Mouse (Mus musculus): Measurements from ENCODE around the gene Cry2. TPM values are rescaled to one million over a fixed set of nuclear protein-coding genes. Genes with fewer than 3 reads are reported as not detected.

Gene Cry2
- polyA plus RNA-seq, 1 experiment from 2014 or later: 53.4 TPM

GRCm38 (mm10) chr2:92381901-92382588 is 51.8 kb downstream of the Cry2 start, which contains the start of gene 1700029I15Rik:
Gene 1700029I15Rik, plus strand, starts transcription at chr2:92382538.
- WGBS: 83% methylated on average over 5 of the region's 5 CpGs
- Histone ChIP-seq H3K4me2 (ENCODE audit: low read length) (no peak within 1 kb of the TSS), H3K9ac (ENCODE audit: low read depth, low read length) (no peak within 1 kb of the TSS), H3K4me1 (ENCODE audit: control insufficient read depth, insufficient read depth, low read length) (no peaks in the 10 kb centered on the region), H3K4me3 (ENCODE audit: low read depth, low read length) (no peak within 1 kb of the TSS), H3K9me3 (replicated peaks; ENCODE audit: control insufficient read depth, low read length, poor library complexity, severe bottlenecking) (no peaks in the 10 kb centered on the region), H3K36me3 (ENCODE audit: control insufficient read depth, insufficient read depth, low read length) (peaks cover 69% of the 10 kb centered on the region), H3K27ac (ENCODE audit: low read length) (no peak within 1 kb of the TSS), H3K27me3 (ENCODE audit: control insufficient read depth, insufficient read depth, low read depth, low read length) (no peaks in the 10 kb centered on the region)
- no peak for ATAC-seq

GRCm38 (mm10) chr2:92381161-92381560 is 52.7 kb downstream of the Cry2 start:
- no peak overlapping the region for H3K4me3 ChIP-seq (ENCODE audit: low read depth, low read length)
- H3K9me3 ChIP-seq (replicated peaks; ENCODE audit: control insufficient read depth, low read length, poor library complexity, severe bottlenecking): no peaks in the 10 kb centered on the region
- H3K27me3 ChIP-seq (ENCODE audit: control insufficient read depth, insufficient read depth, low read depth, low read length): no peaks in the 10 kb centered on the region
- peaks cover 60% of the 10 kb centered on the region for H3K36me3 ChIP-seq (ENCODE audit: control insufficient read depth, insufficient read depth, low read length)
- no peak overlapping the region for H3K27ac ChIP-seq (ENCODE audit: low read length)
- 86% methylated on average over 5 of the region's 5 CpGs for WGBS
- ATAC-seq: no peak
- H3K9ac ChIP-seq (ENCODE audit: low read depth, low read length): no peak overlapping the region
- peaks cover 3% of the 10 kb centered on the region for H3K4me1 ChIP-seq (ENCODE audit: control insufficient read depth, insufficient read depth, low read length)
- H3K4me2 ChIP-seq (ENCODE audit: low read length): no peak overlapping the region

GRCm38 (mm10) chr2:92380495-92381050 is 53.3 kb downstream of the Cry2 start:
- Histone ChIP-seq H3K27me3 (ENCODE audit: control insufficient read depth, insufficient read depth, low read depth, low read length) (no peaks in the 10 kb centered on the region), H3K36me3 (ENCODE audit: control insufficient read depth, insufficient read depth, low read length) (peaks cover 55% of the 10 kb centered on the region), H3K27ac (ENCODE audit: low read length) (no peak overlapping the region), H3K9me3 (replicated peaks; ENCODE audit: control insufficient read depth, low read length, poor library complexity, severe bottlenecking) (no peaks in the 10 kb centered on the region), H3K4me3 (ENCODE audit: low read depth, low read length) (no peak overlapping the region), H3K4me1 (ENCODE audit: control insufficient read depth, insufficient read depth, low read length) (peaks cover 8% of the 10 kb centered on the region), H3K9ac (ENCODE audit: low read depth, low read length) (no peak overlapping the region), H3K4me2 (ENCODE audit: low read length) (no peak overlapping the region)
- 74% methylated on average over 6 of the region's 6 CpGs for WGBS
- ATAC-seq: no peak

DNA sequence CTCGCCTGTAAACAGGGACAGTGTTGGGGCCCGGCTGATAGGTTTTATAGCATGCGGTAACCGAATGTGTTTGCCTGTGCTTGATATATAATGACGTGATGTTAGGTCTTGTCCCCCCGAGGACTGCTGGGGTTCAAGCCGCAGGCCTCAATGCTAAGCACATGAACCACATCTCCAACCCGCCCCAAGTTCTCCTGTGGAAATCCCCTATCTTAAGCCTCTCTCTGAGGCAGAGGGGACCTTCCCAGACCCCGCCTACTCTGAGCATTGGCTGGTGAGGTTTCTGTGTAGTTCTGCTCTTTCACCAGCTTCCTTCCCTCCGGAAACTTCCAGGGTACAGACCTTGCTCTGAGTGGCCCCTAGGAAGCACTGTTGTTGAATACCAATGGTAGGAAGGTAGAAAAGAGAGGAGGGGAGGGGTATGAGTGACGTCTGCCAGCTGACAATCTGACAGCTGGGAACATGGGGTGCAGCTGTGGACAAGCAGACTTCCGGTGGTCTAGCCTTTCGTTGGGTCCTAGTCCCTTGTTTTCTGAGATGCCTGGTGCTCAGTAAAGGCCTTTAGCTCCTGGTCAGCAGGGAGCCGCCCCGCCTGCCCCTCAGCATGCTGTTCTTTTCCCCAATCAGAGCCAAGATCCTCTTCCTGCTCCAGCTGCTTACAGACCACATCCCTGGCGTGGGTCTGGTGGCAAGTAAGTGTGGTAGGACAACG is 53.9 kb downstream of the Cry2 start:
- Histone ChIP-seq H3K36me3 (ENCODE audit: control insufficient read depth, insufficient read depth, low read length) (peaks cover 52% of the 10 kb centered on the region), H3K4me1 (ENCODE audit: control insufficient read depth, insufficient read depth, low read length) (peaks cover 8% of the 10 kb centered on the region), H3K27me3 (ENCODE audit: control insufficient read depth, insufficient read depth, low read depth, low read length) (no peaks in the 10 kb centered on the region), H3K27ac (ENCODE audit: low read length) (no peak overlapping the region), H3K4me2 (ENCODE audit: low read length) (no peak overlapping the region), H3K4me3 (ENCODE audit: low read depth, low read length) (no peak overlapping the region), H3K9ac (ENCODE audit: low read depth, low read length) (no peak overlapping the region), H3K9me3 (replicated peaks; ENCODE audit: control insufficient read depth, low read length, poor library complexity, severe bottlenecking) (no peaks in the 10 kb centered on the region)
- no peak for ATAC-seq
- WGBS: 78% methylated on average over 17 of the region's 17 CpGs

- Histone ChIP-seq H3K9me3 (replicated peaks; ENCODE audit: control insufficient read depth, low read length, poor library complexity, severe bottlenecking) (no peaks in the 10 kb centered on the region), H3K4me1 (ENCODE audit: control insufficient read depth, insufficient read depth, low read length) (peaks cover 21% of the 10 kb centered on the region), H3K36me3 (ENCODE audit: control insufficient read depth, insufficient read depth, low read length) (peaks cover 33% of the 10 kb centered on the region), H3K27me3 (ENCODE audit: control insufficient read depth, insufficient read depth, low read depth, low read length) (no peaks in the 10 kb centered on the region), H3K4me3 (ENCODE audit: low read depth, low read length) (no peak overlapping the region), H3K4me2 (ENCODE audit: low read length) (no peak overlapping the region), H3K27ac (ENCODE audit: low read length) (no peak overlapping the region), H3K9ac (ENCODE audit: low read depth, low read length) (no peak overlapping the region)
- no peak for ATAC-seq
- WGBS: 93% methylated on average over 7 of the region's 7 CpGs
Observed at GRCm38 (mm10) chr2:92377320-92377719, 56.5 kb downstream of the Cry2 start.

- peaks cover 31% of the 10 kb centered on the region for H3K4me1 ChIP-seq (ENCODE audit: control insufficient read depth, insufficient read depth, low read length)
- H3K9ac ChIP-seq (ENCODE audit: low read depth, low read length): peak overlapping the region; percentile 76
- peaks cover 24% of the 10 kb centered on the region; the same call in 1 of the 2 replicates for H3K36me3 ChIP-seq (ENCODE audit: control insufficient read depth, insufficient read depth, low read length)
- no peak overlapping the region for H3K27ac ChIP-seq (ENCODE audit: low read length)
- peak overlapping the region; percentile 87 for H3K4me2 ChIP-seq (ENCODE audit: low read length)
- 92% methylated on average over 6 of the region's 6 CpGs for WGBS
- no peaks in the 10 kb centered on the region for H3K27me3 ChIP-seq (ENCODE audit: control insufficient read depth, insufficient read depth, low read depth, low read length)
- no peaks in the 10 kb centered on the region for H3K9me3 ChIP-seq (replicated peaks; ENCODE audit: control insufficient read depth, low read length, poor library complexity, severe bottlenecking)
- H3K4me3 ChIP-seq (ENCODE audit: low read depth, low read length): no peak overlapping the region
- ATAC-seq: no peak
Observed at GRCm38 (mm10) chr2:92376300-92376699, 57.5 kb downstream of the Cry2 start.

DNA sequence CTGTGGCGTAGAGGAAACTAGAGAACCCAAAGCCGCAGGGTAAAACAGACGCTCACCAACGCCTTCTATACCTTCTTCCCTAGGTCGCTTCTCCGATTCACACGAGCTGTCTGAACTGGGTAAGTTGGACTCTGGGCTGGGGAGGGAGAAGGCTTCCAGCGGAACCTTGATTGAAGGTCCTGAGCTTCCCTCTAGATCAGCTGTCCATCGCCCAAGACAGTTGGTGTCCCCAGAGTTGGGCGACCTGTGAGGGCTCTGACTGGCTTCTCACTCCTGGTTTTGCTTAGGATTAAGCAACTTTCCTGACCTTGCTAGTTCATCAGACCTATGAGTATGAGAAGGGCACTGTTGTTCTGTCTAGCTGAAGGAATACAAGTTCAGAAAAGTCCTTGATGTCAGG is 58.1 kb downstream of the Cry2 start:
- ATAC-seq: no peak
- Histone ChIP-seq H3K36me3 (ENCODE audit: control insufficient read depth, insufficient read depth, low read length) (peaks cover 21% of the 10 kb centered on the region; the same call in 1 of the 2 replicates), H3K4me3 (ENCODE audit: low read depth, low read length) (peak overlapping the region; percentile 65), H3K4me2 (ENCODE audit: low read length) (peak overlapping the region; percentile 87), H3K9ac (ENCODE audit: low read depth, low read length) (peak overlapping the region; percentile 76), H3K9me3 (replicated peaks; ENCODE audit: control insufficient read depth, low read length, poor library complexity, severe bottlenecking) (no peaks in the 10 kb centered on the region), H3K27me3 (ENCODE audit: control insufficient read depth, insufficient read depth, low read depth, low read length) (no peaks in the 10 kb centered on the region), H3K27ac (ENCODE audit: low read length) (peak overlapping the region; percentile 84; the same call in 1 of the 2 replicates), H3K4me1 (ENCODE audit: control insufficient read depth, insufficient read depth, low read length) (peaks cover 33% of the 10 kb centered on the region)
- 16% methylated on average over 10 of the region's 10 CpGs for WGBS

DNA sequence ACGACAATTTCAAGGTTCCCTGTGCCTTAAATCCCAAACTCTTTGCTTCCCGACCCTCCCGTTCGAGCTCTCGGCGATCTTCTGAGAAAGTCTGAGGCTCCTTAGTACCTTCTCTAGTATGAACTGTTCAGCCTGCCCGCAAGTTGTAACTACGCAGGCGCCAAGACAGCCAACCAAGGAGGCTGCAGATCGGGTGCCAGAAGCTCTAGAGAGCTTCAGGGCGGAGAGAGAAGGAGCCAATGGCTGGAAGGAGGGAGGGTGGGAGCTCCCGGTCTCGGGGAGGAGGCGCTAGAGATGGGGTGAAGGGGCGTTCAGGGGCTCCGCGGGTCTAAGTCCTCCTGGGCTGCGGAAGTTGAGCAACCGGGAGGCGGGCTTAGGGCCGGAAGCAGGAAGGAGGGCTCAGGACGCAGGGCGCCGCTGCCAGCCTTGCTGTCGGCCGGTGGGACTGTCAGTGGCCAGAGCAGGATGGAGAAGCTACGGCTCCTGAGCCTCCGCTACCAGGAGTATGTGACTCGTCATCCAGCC is 58.7 kb downstream of the Cry2 start:
- Histone ChIP-seq H3K4me3 (ENCODE audit: low read depth, low read length) (peak overlapping the region; percentile 65), H3K9ac (ENCODE audit: low read depth, low read length) (peak overlapping the region; percentile 76), H3K27me3 (ENCODE audit: control insufficient read depth, insufficient read depth, low read depth, low read length) (peaks cover 2% of the 10 kb centered on the region; the same call in 1 of the 2 replicates), H3K4me2 (ENCODE audit: low read length) (peak overlapping the region; percentile 87), H3K27ac (ENCODE audit: low read length) (peak overlapping the region; percentile 84), H3K4me1 (ENCODE audit: control insufficient read depth, insufficient read depth, low read length) (peaks cover 36% of the 10 kb centered on the region), H3K9me3 (replicated peaks; ENCODE audit: control insufficient read depth, low read length, poor library complexity, severe bottlenecking) (no peaks in the 10 kb centered on the region), H3K36me3 (ENCODE audit: control insufficient read depth, insufficient read depth, low read length) (peaks cover 21% of the 10 kb centered on the region; the same call in 1 of the 2 replicates)
- peak; percentile 94 for ATAC-seq
- WGBS: under 1% methylated on average over 29 of the region's 29 CpGs

Data from midbrain, embryonic 16.5 days (tissue).